Mouse (Mus musculus) brain, embryonic 14.5 days (tissue): Measurements from ENCODE around the gene Myo1b.

Experiments
- CTCF ChIP-seq: fragments of 200-500 bp; IDR thresholded peaks from 2 replicates; pipeline ENCODE4 v1.5.1; 2012; ENCODE audit warnings: inconsistent platforms, mild to moderate bottlenecking, moderate library complexity, borderline replicate concordance; ENCODE audit not compliant: insufficient read depth, insufficient read length; ENCODE audit errors: extremely low read depth
- POLR2A ChIP-seq: fragments of 200-500 bp; IDR thresholded peaks from 2 replicates; pipeline ENCODE4 v1.6.1; 2012; ENCODE audit warnings: mild to moderate bottlenecking, inconsistent platforms, borderline replicate concordance; ENCODE audit not compliant: poor library complexity, insufficient read depth, insufficient read length, severe bottlenecking; ENCODE audit errors: extremely low read depth

DNA sequence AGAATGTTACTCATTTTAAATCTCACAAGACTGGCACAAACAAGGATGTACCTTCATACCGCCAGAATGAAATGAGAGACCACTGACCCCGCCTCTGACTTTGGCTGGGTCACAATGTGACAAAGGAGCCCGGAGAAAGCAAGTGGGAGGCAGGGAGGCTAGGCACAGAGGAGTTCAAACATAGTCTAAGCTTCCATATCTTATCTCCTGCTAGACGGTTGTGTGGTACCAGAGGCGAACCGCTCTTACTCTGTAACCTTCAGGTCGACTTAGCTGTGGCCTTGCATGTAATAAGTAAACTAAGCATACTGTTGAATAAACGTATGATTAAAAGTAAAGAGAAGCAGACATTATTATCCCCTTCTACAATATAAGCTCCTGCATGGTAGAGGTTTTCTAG, 80.1 kb downstream of the Myo1b start:
- no peak for TF ChIP-seq CTCF
- TF ChIP-seq POLR2A: no peak
